Mouse (Mus musculus): ENCODE measurements around the gene Psmg1. TPM values are rescaled to one million over a fixed set of nuclear protein-coding genes. Genes with fewer than 3 reads are reported as not detected.
"Not testable (repeated sequence)": the region's sequence is repeated elsewhere in the genome, so short reads cannot be mapped to it uniquely, and the experiment has no call there.

Gene Psmg1
- polyA plus RNA-seq, 1 experiment = 61.0 TPM

DNA sequence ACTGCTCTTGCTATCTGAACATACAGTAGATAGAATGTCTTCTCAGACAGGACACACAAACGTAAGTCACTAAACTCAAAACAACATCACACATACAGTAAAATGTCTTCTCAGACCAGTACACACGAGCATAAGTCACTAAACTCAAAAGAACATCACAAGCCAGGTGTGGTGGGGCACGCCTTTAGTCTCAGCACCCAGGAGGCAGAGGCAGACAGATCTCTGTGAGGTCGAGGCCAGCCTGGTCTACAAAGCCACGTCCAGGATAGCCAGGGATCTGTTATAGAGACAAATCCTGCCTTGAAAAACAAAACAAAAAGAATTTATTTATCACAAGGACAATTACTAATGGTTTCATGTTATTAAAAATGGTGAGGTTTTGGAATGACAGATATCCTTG is 35.5 kb upstream of the Psmg1 start:
- Histone ChIP-seq H3K4me3 (ENCODE audit: insufficient read depth, poor library complexity, severe bottlenecking) (no peak overlapping the region), H3K79me2 (ENCODE audit: control insufficient read depth, insufficient read depth) (no peaks in the 10 kb centered on the region), H3K79me3 (ENCODE audit: low read depth) (no peaks in the 10 kb centered on the region), H3ac (ENCODE audit: control insufficient read depth, insufficient read length, low read depth) (no peak overlapping the region), H3K36me3 (ENCODE audit: control insufficient read depth, insufficient read depth) (peaks cover 82% of the 10 kb centered on the region), H3K27me3 (ENCODE audit: control insufficient read depth, insufficient read depth, insufficient read length) (no peaks in the 10 kb centered on the region)
- TF ChIP-seq CTCF (IDR thresholded peaks at IDR 0.05; ENCODE audit: control insufficient read depth, insufficient read depth, insufficient read length) (no peak), USF1 (IDR thresholded peaks at IDR 0.05; ENCODE audit: low read depth) (no peak), MYOD1 (IDR thresholded peaks at IDR 0.05; ENCODE audit: control insufficient read depth, insufficient read length, low read depth) (no peak), CEBPB (IDR thresholded peaks at IDR 0.05; ENCODE audit: low read depth) (no peak), MYOG (IDR thresholded peaks at IDR 0.05; ENCODE audit: control insufficient read depth, extremely low read depth, insufficient read length) (no peak), FOSL1 (IDR thresholded peaks at IDR 0.05; ENCODE audit: insufficient read depth, low read length, poor library complexity, severe bottlenecking) (no peak), MAX (IDR thresholded peaks at IDR 0.05) (no peak)

DNA sequence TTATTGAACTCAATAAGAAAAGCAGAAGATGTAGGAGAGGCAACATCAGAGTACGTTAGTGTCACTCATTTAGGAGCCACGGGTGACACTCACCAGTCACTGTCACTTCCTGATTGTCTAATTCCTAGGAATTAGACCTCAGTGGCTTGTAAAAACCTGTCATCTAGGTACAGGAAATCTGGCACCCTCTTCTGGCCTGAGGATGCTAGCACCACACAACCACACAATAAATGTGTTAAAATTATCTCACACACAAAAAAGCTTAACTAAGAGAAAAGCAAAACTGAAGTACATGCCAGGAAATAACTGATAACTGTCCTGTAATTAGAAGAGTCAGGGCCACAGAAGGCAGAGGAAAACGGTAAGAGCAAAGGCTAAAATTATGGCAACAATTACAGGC is 34.5 kb upstream of the Psmg1 start:
- Histone ChIP-seq H3K79me2 (ENCODE audit: control insufficient read depth, insufficient read depth) (no peaks in the 10 kb centered on the region), H3ac (ENCODE audit: control insufficient read depth, insufficient read length, low read depth) (no peak overlapping the region), H3K4me3 (ENCODE audit: insufficient read depth, poor library complexity, severe bottlenecking) (no peak overlapping the region), H3K27me3 (ENCODE audit: control insufficient read depth, insufficient read depth, insufficient read length) (no peaks in the 10 kb centered on the region), H3K36me3 (ENCODE audit: control insufficient read depth, insufficient read depth) (peaks cover 82% of the 10 kb centered on the region), H3K79me3 (ENCODE audit: low read depth) (no peaks in the 10 kb centered on the region)
- TF ChIP-seq CTCF (IDR thresholded peaks at IDR 0.05; ENCODE audit: control insufficient read depth, insufficient read depth, insufficient read length) (no peak), USF1 (IDR thresholded peaks at IDR 0.05; ENCODE audit: low read depth) (no peak), MAX (IDR thresholded peaks at IDR 0.05) (no peak), FOSL1 (IDR thresholded peaks at IDR 0.05; ENCODE audit: insufficient read depth, low read length, poor library complexity, severe bottlenecking) (no peak), MYOG (IDR thresholded peaks at IDR 0.05; ENCODE audit: control insufficient read depth, extremely low read depth, insufficient read length) (no peak), CEBPB (IDR thresholded peaks at IDR 0.05; ENCODE audit: low read depth) (no peak), MYOD1 (IDR thresholded peaks at IDR 0.05; ENCODE audit: control insufficient read depth, insufficient read length, low read depth) (no peak)

DNA sequence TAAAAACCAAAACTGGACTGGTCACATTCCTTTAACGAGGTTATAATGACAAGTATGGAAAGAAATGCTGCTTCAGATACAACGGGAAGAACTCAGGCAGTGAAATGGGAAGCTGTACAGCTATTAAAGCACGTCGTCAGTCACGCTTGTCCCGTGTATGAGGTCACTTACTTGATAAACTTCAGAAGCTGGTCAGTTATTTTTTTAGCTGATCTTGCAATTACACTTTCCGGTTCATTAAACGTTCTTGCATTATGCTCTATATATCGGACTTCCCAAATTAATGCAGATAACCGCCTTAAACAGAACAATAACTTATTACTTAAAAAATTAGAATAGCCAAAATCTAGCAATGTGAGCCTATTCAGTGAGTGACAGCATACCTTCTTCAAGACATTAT is 30.3 kb upstream of the Psmg1 start:
- Histone ChIP-seq H3K79me3 (ENCODE audit: low read depth) (no peaks in the 10 kb centered on the region), H3K27me3 (ENCODE audit: control insufficient read depth, insufficient read depth, insufficient read length) (no peaks in the 10 kb centered on the region)

DNA sequence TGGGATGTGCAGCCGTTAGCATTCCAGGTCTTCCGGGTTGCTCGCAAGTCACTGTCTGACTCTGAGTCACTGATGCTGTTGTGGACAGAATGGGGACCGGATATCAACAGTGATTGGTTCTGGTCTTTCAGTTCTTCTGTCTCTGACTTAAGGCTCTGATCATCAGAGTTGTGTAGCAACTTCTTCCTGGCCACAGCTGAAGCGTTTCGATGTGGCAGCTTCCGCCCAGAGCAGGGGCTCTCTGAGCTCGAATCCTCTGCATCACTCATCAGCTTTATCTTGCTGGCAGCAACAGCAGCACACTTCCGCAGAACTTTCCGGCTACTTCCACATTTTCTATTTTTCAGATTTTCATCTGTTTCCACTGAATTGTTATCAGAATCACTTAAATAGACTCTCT is 18.4 kb upstream of the Psmg1 start:
- not testable (repeated sequence) for H3K79me3 ChIP-seq (ENCODE audit: low read depth); H3K79me2 ChIP-seq (ENCODE audit: control insufficient read depth, insufficient read depth); H3K27me3 ChIP-seq (ENCODE audit: control insufficient read depth, insufficient read depth, insufficient read length); H3ac ChIP-seq (ENCODE audit: control insufficient read depth, insufficient read length, low read depth); H3K4me3 ChIP-seq (ENCODE audit: insufficient read depth, poor library complexity, severe bottlenecking)
- peaks cover 34% of the 10 kb centered on the region for H3K36me3 ChIP-seq (ENCODE audit: control insufficient read depth, insufficient read depth)

More for the DNA sequence above, 30.3 kb upstream of the Psmg1 start:
- Histone ChIP-seq H3K36me3 (ENCODE audit: control insufficient read depth, insufficient read depth) (peaks cover 90% of the 10 kb centered on the region), H3K79me2 (ENCODE audit: control insufficient read depth, insufficient read depth) (no peaks in the 10 kb centered on the region), H3K4me3 (ENCODE audit: insufficient read depth, poor library complexity, severe bottlenecking) (no peak overlapping the region), H3ac (ENCODE audit: control insufficient read depth, insufficient read length, low read depth) (no peak overlapping the region)
- no peak for TF ChIP-seq MAX (IDR thresholded peaks at IDR 0.05)
- TF ChIP-seq USF1 (IDR thresholded peaks at IDR 0.05; ENCODE audit: low read depth) = no peak
- TF ChIP-seq FOSL1 (IDR thresholded peaks at IDR 0.05; ENCODE audit: insufficient read depth, low read length, poor library complexity, severe bottlenecking) = no peak
- TF ChIP-seq MYOD1 (IDR thresholded peaks at IDR 0.05; ENCODE audit: control insufficient read depth, insufficient read length, low read depth) = no peak
- TF ChIP-seq MYOG (IDR thresholded peaks at IDR 0.05; ENCODE audit: control insufficient read depth, extremely low read depth, insufficient read length) = no peak
- TF ChIP-seq CEBPB (IDR thresholded peaks at IDR 0.05; ENCODE audit: low read depth) = no peak
- TF ChIP-seq CTCF (IDR thresholded peaks at IDR 0.05; ENCODE audit: control insufficient read depth, insufficient read depth, insufficient read length) = no peak

DNA sequence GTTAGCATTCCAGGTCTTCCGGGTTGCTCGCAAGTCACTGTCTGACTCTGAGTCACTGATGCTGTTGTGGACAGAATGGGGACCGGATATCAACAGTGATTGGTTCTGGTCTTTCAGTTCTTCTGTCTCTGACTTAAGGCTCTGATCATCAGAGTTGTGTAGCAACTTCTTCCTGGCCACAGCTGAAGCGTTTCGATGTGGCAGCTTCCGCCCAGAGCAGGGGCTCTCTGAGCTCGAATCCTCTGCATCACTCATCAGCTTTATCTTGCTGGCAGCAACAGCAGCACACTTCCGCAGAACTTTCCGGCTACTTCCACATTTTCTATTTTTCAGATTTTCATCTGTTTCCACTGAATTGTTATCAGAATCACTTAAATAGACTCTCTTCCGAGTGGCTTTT is 13.5 kb upstream of the Psmg1 start:
- H3K36me3 ChIP-seq (ENCODE audit: control insufficient read depth, insufficient read depth) = peaks cover 46% of the 10 kb centered on the region
- not testable (repeated sequence) for H3K4me3 ChIP-seq (ENCODE audit: insufficient read depth, poor library complexity, severe bottlenecking); H3ac ChIP-seq (ENCODE audit: control insufficient read depth, insufficient read length, low read depth); H3K79me3 ChIP-seq (ENCODE audit: low read depth); H3K79me2 ChIP-seq (ENCODE audit: control insufficient read depth, insufficient read depth); H3K27me3 ChIP-seq (ENCODE audit: control insufficient read depth, insufficient read depth, insufficient read length)

DNA sequence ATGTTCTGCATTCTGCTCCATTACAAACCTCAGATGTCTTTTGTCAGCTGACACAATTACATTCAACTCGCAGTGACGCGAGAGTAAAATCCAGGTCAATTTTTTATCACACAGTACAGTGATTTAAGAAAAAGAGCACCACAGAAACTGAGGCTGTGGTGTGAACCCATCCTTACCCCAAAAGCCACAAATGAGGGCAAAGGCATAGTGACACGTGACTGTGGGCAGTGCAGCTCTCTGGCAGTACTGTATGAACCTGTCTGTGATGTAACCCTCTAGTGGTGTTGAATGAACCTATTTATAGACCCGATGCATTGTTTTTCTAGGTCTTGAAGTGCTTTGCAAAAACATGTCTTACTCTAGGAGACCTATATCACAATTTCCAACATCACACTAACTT is 8.5 kb upstream of the Psmg1 start:
- TF ChIP-seq USF1 (IDR thresholded peaks at IDR 0.05; ENCODE audit: low read depth) = no peak
- no peak for TF ChIP-seq CTCF (IDR thresholded peaks at IDR 0.05; ENCODE audit: control insufficient read depth, insufficient read depth, insufficient read length)
- no peak for TF ChIP-seq MYOG (IDR thresholded peaks at IDR 0.05; ENCODE audit: control insufficient read depth, extremely low read depth, insufficient read length)
- no peak for TF ChIP-seq FOSL1 (IDR thresholded peaks at IDR 0.05; ENCODE audit: insufficient read depth, low read length, poor library complexity, severe bottlenecking)
- no peak for TF ChIP-seq MAX (IDR thresholded peaks at IDR 0.05)
- TF ChIP-seq MYOD1 (IDR thresholded peaks at IDR 0.05; ENCODE audit: control insufficient read depth, insufficient read length, low read depth) = no peak
- no peak for TF ChIP-seq CEBPB (IDR thresholded peaks at IDR 0.05; ENCODE audit: low read depth)
- peaks cover 51% of the 10 kb centered on the region for H3K36me3 ChIP-seq (ENCODE audit: control insufficient read depth, insufficient read depth)
- H3K27me3 ChIP-seq (ENCODE audit: control insufficient read depth, insufficient read depth, insufficient read length) = no peaks in the 10 kb centered on the region
- no peaks in the 10 kb centered on the region for H3K79me2 ChIP-seq (ENCODE audit: control insufficient read depth, insufficient read depth)
- H3K79me3 ChIP-seq (ENCODE audit: low read depth) = peaks cover 1% of the 10 kb centered on the region
- H3K4me3 ChIP-seq (ENCODE audit: insufficient read depth, poor library complexity, severe bottlenecking) = no peak overlapping the region
- H3ac ChIP-seq (ENCODE audit: control insufficient read depth, insufficient read length, low read depth) = no peak overlapping the region

Measured in C2C12 (cell line).